Mouse (Mus musculus): ENCODE measurements at regions not wholly inside any gene's neighbourhood (a gene's known extent, or its start where the extent isn't known, plus 50 kb on each side); places are given as distances from the start of the nearest gene placed in this dataset.

GRCm38 (mm10) chr10:66643160-66643559 is 452.8 kb upstream of the Jmjd1c start:
- no peak for TF ChIP-seq POLR2A (IDR thresholded peaks at IDR 0.05; ENCODE audit: low read depth, low read length)
- TF ChIP-seq CTCF (IDR thresholded peaks at IDR 0.05; ENCODE audit: extremely low read depth, insufficient read depth, insufficient read length, insufficient replicate concordance), result no peak
